Mouse (Mus musculus): ENCODE measurements around the gene Nfix.

DNA sequence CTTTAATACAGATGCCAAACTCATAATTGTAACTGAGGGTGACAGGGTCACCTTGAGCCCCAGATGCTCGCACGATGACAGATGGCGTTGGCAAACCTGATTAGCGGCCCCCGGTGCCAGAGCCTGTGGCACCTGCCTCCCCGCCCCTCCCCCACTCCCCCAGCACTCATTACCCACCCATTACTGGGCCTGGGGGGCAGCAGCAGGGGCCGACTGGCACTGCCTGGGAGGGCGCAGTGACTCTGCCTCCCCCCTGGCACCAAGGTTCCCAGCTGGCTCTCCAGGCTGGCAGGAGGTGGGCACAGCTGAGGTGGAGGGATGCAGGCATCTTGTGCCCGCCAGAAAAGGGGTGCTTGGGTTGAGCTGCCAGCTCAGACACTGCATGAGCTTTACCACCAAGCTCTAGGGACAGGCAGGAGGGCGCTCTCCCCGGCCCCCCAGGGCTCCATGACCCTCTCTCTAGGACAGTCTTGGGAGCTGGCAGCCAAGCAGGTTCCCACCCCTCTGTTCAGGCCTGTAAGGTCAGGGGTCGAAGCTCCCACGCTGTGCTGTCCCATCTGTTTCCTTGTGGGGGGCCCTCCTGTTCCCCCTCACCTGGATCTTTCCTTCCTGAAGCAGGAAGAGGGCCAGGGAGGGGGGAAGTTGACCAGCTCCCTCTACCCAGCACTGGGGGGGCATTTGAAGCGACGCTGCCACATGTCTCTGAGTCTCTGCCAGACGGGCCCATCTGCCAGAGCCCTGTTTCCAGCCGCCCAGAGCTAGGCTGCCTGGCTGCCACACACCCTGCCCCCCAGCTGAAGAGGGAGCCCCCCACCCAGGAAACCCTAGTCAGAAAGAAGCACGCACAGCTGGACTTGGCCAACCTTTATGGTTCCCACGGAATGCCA lies 14.7 kb upstream of the Nfix start:
- TF ChIP-seq CTCF (conservative IDR thresholded peaks at IDR 0.05; ENCODE audit: low read length) (no peak), POU5F1 (IDR thresholded peaks at IDR 0.05; ENCODE audit: borderline replicate concordance, low read length) (no peak)
